Mouse (Mus musculus): ENCODE measurements around the gene Nlrc4. TPM values are rescaled to one million over a fixed set of nuclear protein-coding genes. Genes with fewer than 3 reads are reported as not detected.

Gene Nlrc4
- polyA plus RNA-seq, 1 experiment from 2014 or later, result 0.25 TPM

GRCm38 (mm10) chr17:74437762-74438161 lies 21.2 kb downstream of the Nlrc4 start:
- 84% methylated on average over 9 of the region's 9 CpGs for WGBS
- Histone ChIP-seq H3K27ac (ENCODE audit: low read length) (no peak overlapping the region), H3K9ac (replicated peaks; ENCODE audit: low read depth, low read length) (no peak overlapping the region), H3K9me3 (ENCODE audit: control insufficient read depth, low read length) (no peaks in the 10 kb centered on the region), H3K36me3 (ENCODE audit: control insufficient read depth, insufficient read depth) (no peaks in the 10 kb centered on the region), H3K4me3 (replicated peaks; ENCODE audit: low read length) (no peak overlapping the region), H3K4me2 (ENCODE audit: low read length) (no peak overlapping the region), H3K4me1 (replicated peaks; ENCODE audit: control insufficient read depth, insufficient read depth, low read length) (no peaks in the 10 kb centered on the region), H3K27me3 (replicated peaks; ENCODE audit: control insufficient read depth, insufficient read depth, low read length) (no peaks in the 10 kb centered on the region)
- ATAC-seq, result no peak

GRCm38 (mm10) chr17:74432631-74433030 lies 26.3 kb downstream of the Nlrc4 start:
- WGBS, result 87% methylated on average over 5 of the region's 5 CpGs
- no peak for ATAC-seq
- no peaks in the 10 kb centered on the region for H3K9me3 ChIP-seq (ENCODE audit: control insufficient read depth, low read length)
- H3K36me3 ChIP-seq (ENCODE audit: control insufficient read depth, insufficient read depth), result no peaks in the 10 kb centered on the region
- H3K27ac ChIP-seq (ENCODE audit: low read length), result no peak overlapping the region
- no peak overlapping the region for H3K9ac ChIP-seq (replicated peaks; ENCODE audit: low read depth, low read length)
- H3K27me3 ChIP-seq (replicated peaks; ENCODE audit: control insufficient read depth, insufficient read depth, low read length), result no peaks in the 10 kb centered on the region
- no peaks in the 10 kb centered on the region for H3K4me1 ChIP-seq (replicated peaks; ENCODE audit: control insufficient read depth, insufficient read depth, low read length)
- H3K4me2 ChIP-seq (ENCODE audit: low read length), result no peak overlapping the region
- H3K4me3 ChIP-seq (replicated peaks; ENCODE audit: low read length), result no peak overlapping the region

DNA sequence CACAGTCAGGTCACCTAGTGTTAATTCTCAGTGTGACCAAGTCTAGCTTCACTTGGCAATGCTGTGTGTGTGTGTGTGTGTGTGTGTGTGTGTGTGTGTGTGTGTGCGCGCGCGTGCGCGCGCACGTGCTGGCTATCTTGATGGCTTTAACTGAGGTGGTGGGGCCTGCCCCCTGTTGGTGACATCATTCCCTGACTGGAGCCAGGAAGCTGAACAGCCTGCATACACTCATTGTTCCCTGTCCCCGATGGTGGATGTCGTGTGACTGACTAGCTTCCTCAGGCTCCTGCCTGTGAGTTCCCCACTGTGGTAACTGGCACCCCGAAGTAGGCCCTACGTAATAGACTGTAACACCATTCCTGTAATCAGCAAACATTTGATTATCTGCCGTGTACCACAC lies 27.5 kb downstream of the Nlrc4 start:
- ATAC-seq, result no peak
- Histone ChIP-seq H3K9me3 (ENCODE audit: control insufficient read depth, low read length) (no peaks in the 10 kb centered on the region), H3K4me3 (replicated peaks; ENCODE audit: low read length) (no peak overlapping the region), H3K4me1 (replicated peaks; ENCODE audit: control insufficient read depth, insufficient read depth, low read length) (no peaks in the 10 kb centered on the region), H3K36me3 (ENCODE audit: control insufficient read depth, insufficient read depth) (peaks cover 5% of the 10 kb centered on the region), H3K4me2 (ENCODE audit: low read length) (no peak overlapping the region), H3K9ac (replicated peaks; ENCODE audit: low read depth, low read length) (no peak overlapping the region), H3K27ac (ENCODE audit: low read length) (no peak overlapping the region), H3K27me3 (replicated peaks; ENCODE audit: control insufficient read depth, insufficient read depth, low read length) (no peaks in the 10 kb centered on the region)
- 64% methylated on average over 13 of the region's 13 CpGs for WGBS

- no peak overlapping the region for H3K4me2 ChIP-seq (ENCODE audit: low read length)
- H3K36me3 ChIP-seq (ENCODE audit: control insufficient read depth, insufficient read depth), result peaks cover 5% of the 10 kb centered on the region
- H3K9ac ChIP-seq (replicated peaks; ENCODE audit: low read depth, low read length), result no peak overlapping the region
- no peak overlapping the region for H3K27ac ChIP-seq (ENCODE audit: low read length)
- WGBS, result 87% methylated on average over 8 of the region's 8 CpGs
- H3K27me3 ChIP-seq (replicated peaks; ENCODE audit: control insufficient read depth, insufficient read depth, low read length), result no peaks in the 10 kb centered on the region
- no peaks in the 10 kb centered on the region for H3K4me1 ChIP-seq (replicated peaks; ENCODE audit: control insufficient read depth, insufficient read depth, low read length)
- no peaks in the 10 kb centered on the region for H3K9me3 ChIP-seq (ENCODE audit: control insufficient read depth, low read length)
- no peak overlapping the region for H3K4me3 ChIP-seq (replicated peaks; ENCODE audit: low read length)
- ATAC-seq, result no peak
Measured at GRCm38 (mm10) chr17:74430074-74430473, 28.9 kb downstream of the Nlrc4 start.

DNA sequence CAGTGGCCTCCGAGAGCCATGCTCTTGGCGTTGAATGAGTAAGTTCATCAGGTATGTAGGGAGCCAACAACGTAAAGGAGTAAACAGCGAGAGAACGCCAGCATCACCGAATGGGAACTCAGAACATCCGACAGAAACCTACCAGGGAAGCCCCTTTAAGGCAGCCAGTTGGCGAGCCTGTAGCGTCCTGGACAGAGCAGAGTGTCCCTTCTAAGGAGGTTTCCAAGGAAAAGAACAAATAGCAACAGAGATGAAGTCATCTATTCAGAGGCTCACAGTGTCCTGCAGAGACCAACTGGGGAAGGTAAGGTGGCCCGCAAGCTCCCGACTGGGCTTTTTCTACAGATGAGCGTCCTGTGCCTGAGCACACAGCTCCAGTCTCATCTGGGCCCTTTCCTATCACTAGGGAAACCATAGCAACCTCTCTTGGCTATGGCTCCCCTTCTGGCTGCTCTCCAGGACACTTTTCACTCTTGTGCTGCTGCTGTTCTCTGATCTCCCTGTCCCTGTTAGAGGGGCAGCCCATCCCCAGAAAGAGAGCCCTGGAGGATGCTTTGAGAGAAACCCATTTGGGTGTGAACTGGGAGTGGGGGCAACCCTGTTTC lies 34.4 kb downstream of the Nlrc4 start:
- Histone ChIP-seq H3K27me3 (replicated peaks; ENCODE audit: control insufficient read depth, insufficient read depth, low read length) (no peaks in the 10 kb centered on the region), H3K4me3 (replicated peaks; ENCODE audit: low read length) (no peak overlapping the region), H3K4me1 (replicated peaks; ENCODE audit: control insufficient read depth, insufficient read depth, low read length) (0 out of 2 replicates have a peak, but pooled peaks cover 5% of the 10 kb centered on the region), H3K27ac (ENCODE audit: low read length) (no peak overlapping the region), H3K9ac (replicated peaks; ENCODE audit: low read depth, low read length) (no peak overlapping the region), H3K4me2 (ENCODE audit: low read length) (no peak overlapping the region), H3K36me3 (ENCODE audit: control insufficient read depth, insufficient read depth) (peaks cover 20% of the 10 kb centered on the region), H3K9me3 (ENCODE audit: control insufficient read depth, low read length) (no peaks in the 10 kb centered on the region)
- peak; percentile 78 for ATAC-seq
- 64% methylated on average over 12 of the region's 12 CpGs for WGBS

GRCm38 (mm10) chr17:74420656-74421055 lies 38.3 kb downstream of the Nlrc4 start:
- no peak overlapping the region for H3K9ac ChIP-seq (replicated peaks; ENCODE audit: low read depth, low read length)
- H3K36me3 ChIP-seq (ENCODE audit: control insufficient read depth, insufficient read depth), result peaks cover 27% of the 10 kb centered on the region
- H3K4me3 ChIP-seq (replicated peaks; ENCODE audit: low read length), result no peak overlapping the region
- no peak overlapping the region for H3K27ac ChIP-seq (ENCODE audit: low read length)
- no peaks in the 10 kb centered on the region for H3K27me3 ChIP-seq (replicated peaks; ENCODE audit: control insufficient read depth, insufficient read depth, low read length)
- no peak overlapping the region for H3K4me2 ChIP-seq (ENCODE audit: low read length)
- H3K9me3 ChIP-seq (ENCODE audit: control insufficient read depth, low read length), result no peaks in the 10 kb centered on the region
- H3K4me1 ChIP-seq (replicated peaks; ENCODE audit: control insufficient read depth, insufficient read depth, low read length), result 0 out of 2 replicates have a peak, but pooled peaks cover 5% of the 10 kb centered on the region
- no peak for ATAC-seq
- WGBS, result 63% methylated on average over 2 of the region's 2 CpGs

GRCm38 (mm10) chr17:74418171-74418570 lies 40.8 kb downstream of the Nlrc4 start:
- Histone ChIP-seq H3K27ac (ENCODE audit: low read length) (no peak overlapping the region), H3K9ac (replicated peaks; ENCODE audit: low read depth, low read length) (no peak overlapping the region), H3K4me2 (ENCODE audit: low read length) (no peak overlapping the region), H3K9me3 (ENCODE audit: control insufficient read depth, low read length) (no peaks in the 10 kb centered on the region), H3K4me3 (replicated peaks; ENCODE audit: low read length) (no peak overlapping the region), H3K36me3 (ENCODE audit: control insufficient read depth, insufficient read depth) (peaks cover 25% of the 10 kb centered on the region), H3K27me3 (replicated peaks; ENCODE audit: control insufficient read depth, insufficient read depth, low read length) (no peaks in the 10 kb centered on the region), H3K4me1 (replicated peaks; ENCODE audit: control insufficient read depth, insufficient read depth, low read length) (no peaks in the 10 kb centered on the region)
- 51% methylated on average over 4 of the region's 4 CpGs for WGBS
- ATAC-seq, result no peak

DNA sequence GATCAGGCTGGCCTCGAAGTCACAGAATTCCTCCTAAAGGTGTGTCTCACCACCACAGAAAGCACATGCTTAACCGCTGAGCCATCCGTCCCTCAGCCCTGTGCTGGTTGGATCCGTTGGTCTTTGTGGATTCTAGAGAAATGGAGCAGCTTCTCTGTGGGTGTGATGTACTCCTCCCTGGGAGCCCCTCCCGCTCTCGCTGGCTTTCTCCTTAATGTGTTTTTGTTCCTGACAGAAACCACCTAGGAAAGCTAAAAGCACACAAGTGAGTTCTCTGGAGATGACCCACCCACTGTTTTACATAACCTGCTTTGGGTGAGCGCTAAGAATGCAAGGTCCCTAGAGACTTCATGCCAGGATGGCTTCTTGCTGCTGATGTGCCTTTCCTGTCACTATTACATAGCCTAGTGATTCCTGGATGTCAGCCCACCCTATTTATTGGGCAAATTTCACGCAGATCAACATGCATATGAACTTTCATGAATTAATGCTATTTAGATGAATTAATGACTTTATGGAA lies 42.0 kb downstream of the Nlrc4 start:
- Histone ChIP-seq H3K4me3 (replicated peaks; ENCODE audit: low read length) (no peak overlapping the region), H3K4me2 (ENCODE audit: low read length) (no peak overlapping the region), H3K9ac (replicated peaks; ENCODE audit: low read depth, low read length) (no peak overlapping the region), H3K36me3 (ENCODE audit: control insufficient read depth, insufficient read depth) (peaks cover 23% of the 10 kb centered on the region), H3K4me1 (replicated peaks; ENCODE audit: control insufficient read depth, insufficient read depth, low read length) (no peaks in the 10 kb centered on the region), H3K9me3 (ENCODE audit: control insufficient read depth, low read length) (no peaks in the 10 kb centered on the region), H3K27me3 (replicated peaks; ENCODE audit: control insufficient read depth, insufficient read depth, low read length) (no peaks in the 10 kb centered on the region), H3K27ac (ENCODE audit: low read length) (no peak overlapping the region)
- 91% methylated on average over 8 of the region's 8 CpGs for WGBS
- no peak for ATAC-seq

- WGBS, result 77% methylated on average over 1 of the region's 1 CpGs
Measured at GRCm38 (mm10) chr17:74414671-74415070, 44.3 kb downstream of the Nlrc4 start.

DNA sequence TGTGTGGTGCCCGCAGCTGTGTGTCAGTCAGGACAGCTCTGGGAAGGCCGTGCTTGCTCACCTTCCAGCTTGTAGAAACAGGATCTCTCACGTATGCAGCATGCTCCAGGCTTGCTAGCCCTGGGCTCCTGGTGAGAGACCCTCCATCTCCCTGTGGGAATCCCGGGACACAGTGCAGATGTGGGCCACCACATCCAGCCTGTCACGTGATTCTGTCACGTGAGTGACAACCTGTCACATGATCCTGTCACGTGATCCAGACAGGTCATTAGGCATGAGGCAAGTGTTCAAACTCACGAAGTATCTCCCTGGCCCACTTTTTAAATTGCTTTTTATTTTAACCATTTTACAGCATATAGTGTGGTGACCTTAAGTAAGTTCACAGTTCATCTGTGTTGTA lies 45.6 kb downstream of the Nlrc4 start:
- H3K36me3 ChIP-seq (ENCODE audit: control insufficient read depth, insufficient read depth), result peaks cover 23% of the 10 kb centered on the region
- 87% methylated on average over 8 of the region's 8 CpGs for WGBS
- ATAC-seq, result no peak

More at GRCm38 (mm10) chr17:74414671-74415070, 44.3 kb downstream of the Nlrc4 start:
- no peak for ATAC-seq
- Histone ChIP-seq H3K9ac (replicated peaks; ENCODE audit: low read depth, low read length) (no peak overlapping the region), H3K36me3 (ENCODE audit: control insufficient read depth, insufficient read depth) (peaks cover 28% of the 10 kb centered on the region), H3K4me3 (replicated peaks; ENCODE audit: low read length) (no peak overlapping the region), H3K27ac (ENCODE audit: low read length) (no peak overlapping the region), H3K9me3 (ENCODE audit: control insufficient read depth, low read length) (no peaks in the 10 kb centered on the region), H3K4me1 (replicated peaks; ENCODE audit: control insufficient read depth, insufficient read depth, low read length) (no peaks in the 10 kb centered on the region), H3K4me2 (ENCODE audit: low read length) (no peak overlapping the region), H3K27me3 (replicated peaks; ENCODE audit: control insufficient read depth, insufficient read depth, low read length) (no peaks in the 10 kb centered on the region)

More for the DNA sequence above, 45.6 kb downstream of the Nlrc4 start:
- Histone ChIP-seq H3K9ac (replicated peaks; ENCODE audit: low read depth, low read length) (no peak overlapping the region), H3K27ac (ENCODE audit: low read length) (no peak overlapping the region), H3K4me3 (replicated peaks; ENCODE audit: low read length) (no peak overlapping the region), H3K4me2 (ENCODE audit: low read length) (no peak overlapping the region), H3K4me1 (replicated peaks; ENCODE audit: control insufficient read depth, insufficient read depth, low read length) (no peaks in the 10 kb centered on the region), H3K9me3 (ENCODE audit: control insufficient read depth, low read length) (no peaks in the 10 kb centered on the region), H3K27me3 (replicated peaks; ENCODE audit: control insufficient read depth, insufficient read depth, low read length) (no peaks in the 10 kb centered on the region)
